Mouse (Mus musculus): Measurements from ENCODE around the gene Iqgap2.

Iqgap2 gene

GRCm38 (mm10) chr13:95829431-95830171, 62.1 kb downstream of the Iqgap2 start:
- no peak for DNase-seq (ENCODE audit: low spot score in 2 of 2)

- DNase-seq (ENCODE audit: low spot score in 2 of 2) = no peak
These were observed 63.1 kb downstream of the Iqgap2 start for GRCm38 (mm10) chr13:95828616-95829015.

- DNase-seq (ENCODE audit: low spot score in 2 of 2) = no peak
These were observed 65.5 kb downstream of the Iqgap2 start for GRCm38 (mm10) chr13:95826178-95826577.

GRCm38 (mm10) chr13:95822918-95823317, 68.8 kb downstream of the Iqgap2 start:
- DNase-seq (ENCODE audit: low spot score in 2 of 2) = no peak

- DNase-seq (ENCODE audit: low spot score in 2 of 2) = no peak
These were observed 71.7 kb downstream of the Iqgap2 start for GRCm38 (mm10) chr13:95820071-95820470.

GRCm38 (mm10) chr13:95818941-95819340, 72.8 kb downstream of the Iqgap2 start:
- no peak for DNase-seq (ENCODE audit: low spot score in 2 of 2)

GRCm38 (mm10) chr13:95813643-95814042, 78.1 kb downstream of the Iqgap2 start:
- no peak for DNase-seq (ENCODE audit: low spot score in 2 of 2)

GRCm38 (mm10) chr13:95810796-95811195, 80.9 kb downstream of the Iqgap2 start:
- no peak for DNase-seq (ENCODE audit: low spot score in 2 of 2)

GRCm38 (mm10) chr13:95807106-95807750, 84.5 kb downstream of the Iqgap2 start:
- no peak for DNase-seq (ENCODE audit: low spot score in 2 of 2)

- no peak for DNase-seq (ENCODE audit: low spot score in 2 of 2)
These were observed 86.1 kb downstream of the Iqgap2 start for GRCm38 (mm10) chr13:95805469-95806166.

- DNase-seq (ENCODE audit: low spot score in 2 of 2) = no peak
These were observed 87.6 kb downstream of the Iqgap2 start for GRCm38 (mm10) chr13:95804113-95804512.

GRCm38 (mm10) chr13:95800925-95801324, 90.8 kb downstream of the Iqgap2 start:
- DNase-seq (ENCODE audit: low spot score in 2 of 2) = no peak

GRCm38 (mm10) chr13:95799322-95799721, 92.4 kb downstream of the Iqgap2 start:
- DNase-seq (ENCODE audit: low spot score in 2 of 2) = no peak

- DNase-seq (ENCODE audit: low spot score in 2 of 2) = no peak
These were observed 93.0 kb downstream of the Iqgap2 start for GRCm38 (mm10) chr13:95798721-95799120.

GRCm38 (mm10) chr13:95797530-95797929, 94.2 kb downstream of the Iqgap2 start:
- no peak for DNase-seq (ENCODE audit: low spot score in 2 of 2)

GRCm38 (mm10) chr13:95794346-95794745, 97.4 kb downstream of the Iqgap2 start:
- DNase-seq (ENCODE audit: low spot score in 2 of 2) = no peak

- DNase-seq (ENCODE audit: low spot score in 2 of 2) = no peak
These were observed 100.8 kb downstream of the Iqgap2 start for GRCm38 (mm10) chr13:95790883-95791282.

GRCm38 (mm10) chr13:95788631-95789376, 102.9 kb downstream of the Iqgap2 start:
- no peak for DNase-seq (ENCODE audit: low spot score in 2 of 2)

GRCm38 (mm10) chr13:95782969-95783332, 108.8 kb downstream of the Iqgap2 start:
- no peak for DNase-seq (ENCODE audit: low spot score in 2 of 2)

- no peak for DNase-seq (ENCODE audit: low spot score in 2 of 2)
These were observed 109.3 kb downstream of the Iqgap2 start for GRCm38 (mm10) chr13:95782311-95782968.

GRCm38 (mm10) chr13:95780038-95780437, 111.7 kb downstream of the Iqgap2 start:
- DNase-seq (ENCODE audit: low spot score in 2 of 2) = no peak

- DNase-seq (ENCODE audit: low spot score in 2 of 2) = no peak
These were observed 112.5 kb downstream of the Iqgap2 start for GRCm38 (mm10) chr13:95779261-95779660.

Data from spleen, postnatal 4 days (tissue).